Mouse (Mus musculus): Measurements from ENCODE around the gene Tubg1.
A peak's percentile ranks its signal among the peaks of the same experiment; 100 is the strongest.
"Not testable (repeated sequence)": the region's sequence is repeated elsewhere in the genome, so short reads cannot be mapped to it uniquely, and the experiment has no call there.

The Tubg1 gene

GRCm38 (mm10) chr11:101098231-101098630, 21.5 kb upstream of the Tubg1 start:
- DNase-seq (ENCODE audit: extremely low read depth, low read depth): no peak

DNA sequence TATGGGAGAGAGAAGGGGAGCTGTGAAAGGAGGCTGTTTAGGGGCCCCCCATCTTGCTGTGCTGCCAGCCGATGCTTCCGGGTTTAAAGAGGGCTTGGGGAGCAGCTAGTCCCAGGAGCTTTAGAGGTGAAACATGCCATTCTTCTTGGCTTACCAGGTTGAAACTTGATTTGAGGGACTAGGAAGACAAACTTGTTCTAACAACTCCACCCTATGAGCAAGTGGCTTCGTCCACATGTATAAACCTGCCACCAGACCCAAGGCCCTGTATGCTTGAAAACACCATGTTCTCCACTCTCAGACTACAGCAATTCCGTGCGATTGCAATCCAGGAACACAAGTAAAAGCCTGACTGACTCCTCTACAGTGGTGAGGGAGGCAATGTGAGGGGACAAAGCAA, 16.7 kb upstream of the Tubg1 start:
- DNase-seq (ENCODE audit: extremely low read depth, low read depth): no peak

DNA sequence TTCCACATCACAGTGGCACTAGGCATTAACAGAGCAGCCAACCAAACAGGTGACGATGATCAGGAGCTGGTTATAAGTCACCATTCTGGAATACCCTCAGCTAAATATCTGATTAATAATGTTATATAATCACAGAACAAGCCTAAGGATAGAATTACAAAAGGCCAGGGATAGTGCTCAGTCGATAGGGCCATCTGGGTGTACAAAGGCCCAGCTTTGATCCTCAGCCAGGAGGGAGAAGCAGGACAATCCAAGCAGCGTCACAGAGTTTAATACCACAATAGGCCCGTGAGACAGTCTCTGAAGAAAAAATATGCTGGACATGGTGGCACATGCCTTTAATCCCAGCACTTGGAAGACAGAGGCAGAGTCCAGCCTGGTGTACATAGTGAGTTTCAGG, 10.4 kb upstream of the Tubg1 start:
- no peak for DNase-seq (ENCODE audit: extremely low read depth, low read depth)

DNA sequence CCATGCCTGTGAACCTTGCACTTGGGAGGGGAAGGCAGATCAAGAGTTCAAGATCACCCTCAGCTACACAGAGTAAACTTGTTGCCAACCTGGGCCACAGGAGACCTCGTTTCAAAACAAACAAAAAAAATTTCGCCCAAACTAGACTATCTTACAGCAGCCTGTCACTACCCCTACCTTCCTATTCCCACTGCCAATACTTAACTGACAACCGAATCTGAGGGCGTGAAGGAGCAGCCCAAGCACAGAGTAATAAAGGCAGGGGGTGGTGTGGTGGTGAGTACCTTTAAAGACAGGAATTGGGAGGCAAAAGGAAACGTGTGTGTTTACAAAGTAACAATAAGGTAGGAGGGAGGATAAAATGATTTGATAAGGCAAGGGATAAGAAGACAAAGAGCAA, 9.0 kb upstream of the Tubg1 start:
- DNase-seq (ENCODE audit: extremely low read depth, low read depth): no peak

DNA sequence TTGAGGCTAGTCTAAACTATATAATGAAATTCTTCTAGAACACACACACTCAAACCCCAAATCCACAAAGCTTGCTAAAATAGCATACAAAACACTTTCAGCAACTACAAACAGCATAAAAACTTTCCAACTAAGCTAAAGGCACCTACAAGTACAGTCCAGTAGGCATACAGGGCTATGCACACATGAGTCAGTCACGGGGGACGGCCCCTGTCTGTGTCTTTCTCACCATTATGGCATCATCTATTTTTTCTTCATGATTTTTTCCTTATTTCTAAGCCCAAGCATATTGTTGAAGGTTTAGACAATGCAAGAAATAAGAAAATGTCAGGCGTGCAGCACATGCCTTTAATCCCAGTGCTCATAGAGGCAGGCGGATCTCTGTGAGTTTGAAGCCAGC, 8.6 kb upstream of the Tubg1 start:
- no peak for DNase-seq (ENCODE audit: extremely low read depth, low read depth)

DNA sequence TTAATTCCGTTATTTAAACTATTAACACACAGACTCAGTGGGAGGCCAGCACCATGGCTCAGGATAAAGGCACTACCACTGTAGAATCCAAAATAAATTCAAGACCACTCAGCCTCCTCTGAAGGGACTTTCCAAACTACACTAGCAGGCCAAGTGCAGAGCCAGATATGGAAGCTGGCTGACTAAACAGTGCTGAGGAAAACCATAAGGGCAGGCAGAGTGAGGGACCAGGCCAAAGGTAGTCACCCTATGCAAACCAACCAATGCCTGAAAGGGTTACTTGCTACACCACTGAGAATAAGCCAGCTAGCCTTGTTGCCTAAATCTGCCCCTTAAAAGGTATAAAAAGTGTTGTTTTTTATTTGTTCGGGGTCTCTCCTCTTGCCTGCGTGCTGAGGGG, 7.6 kb upstream of the Tubg1 start:
- no peak for DNase-seq (ENCODE audit: extremely low read depth, low read depth)

DNA sequence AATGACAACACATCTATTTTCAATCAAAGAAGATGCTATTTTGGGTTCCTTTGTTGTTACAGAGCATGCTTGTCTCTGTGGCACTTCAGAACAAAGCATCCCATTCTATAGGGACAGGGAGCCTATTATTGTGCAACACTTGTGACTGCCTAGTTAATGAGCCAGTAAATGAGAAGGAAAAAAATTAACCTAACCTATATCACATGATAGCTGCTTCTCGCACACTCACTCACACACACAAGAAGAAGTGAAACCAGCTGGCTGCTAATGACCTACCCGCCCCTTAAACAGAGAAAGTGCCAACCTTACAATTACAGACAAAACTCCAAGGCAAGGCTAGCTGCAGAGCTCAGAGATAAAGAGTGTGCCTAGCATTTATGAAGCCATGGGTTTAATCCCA, 4.2 kb upstream of the Tubg1 start:
- DNase-seq (ENCODE audit: extremely low read depth, low read depth): no peak

DNA sequence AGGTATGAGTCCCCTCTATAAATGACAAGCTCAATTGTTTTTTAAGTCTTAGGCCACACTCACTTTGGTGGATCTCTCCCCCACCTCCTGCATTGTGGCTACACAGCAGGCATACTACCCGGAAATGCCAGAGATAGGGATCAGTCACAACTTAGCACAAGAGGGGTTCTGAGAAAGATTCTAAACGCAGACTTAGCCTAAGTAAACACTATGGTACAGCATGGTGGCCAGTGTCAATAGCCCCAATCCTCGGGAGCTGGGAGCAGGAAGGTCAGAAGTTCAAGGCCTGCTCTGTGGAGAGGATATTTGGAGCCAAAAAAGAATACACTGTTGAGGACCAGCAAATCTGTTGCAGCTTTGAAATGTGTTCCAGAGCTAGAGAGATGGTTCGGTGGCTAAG, 1.6 kb upstream of the Tubg1 start:
- no peak for DNase-seq (ENCODE audit: extremely low read depth, low read depth)

DNA sequence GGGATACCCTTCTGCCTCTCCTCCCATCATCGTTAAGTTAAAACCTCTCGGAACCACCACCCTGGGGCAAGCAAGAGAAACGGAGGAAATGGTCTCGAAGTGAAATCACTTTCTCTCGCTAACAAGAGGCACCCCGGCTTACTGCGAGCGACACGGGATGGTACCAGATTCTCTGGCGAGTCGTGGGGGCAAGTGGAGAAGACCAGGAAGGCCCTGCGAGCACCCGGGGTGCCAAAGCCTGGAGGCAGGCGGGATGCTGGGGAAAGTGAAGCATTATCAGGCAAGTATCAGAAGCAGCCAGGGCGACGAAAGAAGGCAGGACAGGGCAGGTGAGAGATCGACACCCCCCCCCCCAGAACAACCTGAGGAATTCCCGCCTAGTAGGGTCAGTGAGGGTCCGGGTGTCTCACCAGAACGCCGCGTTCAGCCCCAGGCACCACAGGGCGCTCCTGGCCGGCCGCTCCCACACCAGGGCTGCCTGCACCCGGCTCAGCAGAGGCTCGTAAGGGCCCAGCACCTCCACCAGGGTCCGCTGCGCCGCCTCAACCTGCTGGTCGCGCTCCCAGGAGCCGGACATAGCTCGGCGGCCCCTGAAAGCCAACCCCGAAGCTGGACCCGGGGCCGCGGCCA, 492 bp upstream of the Tubg1 start:
- DNase-seq (ENCODE audit: extremely low read depth, low read depth): no peak

GRCm38 (mm10) chr11:101120545-101121188, 929 bp downstream of the Tubg1 start:
- no peak for DNase-seq (ENCODE audit: extremely low read depth, low read depth)

DNA sequence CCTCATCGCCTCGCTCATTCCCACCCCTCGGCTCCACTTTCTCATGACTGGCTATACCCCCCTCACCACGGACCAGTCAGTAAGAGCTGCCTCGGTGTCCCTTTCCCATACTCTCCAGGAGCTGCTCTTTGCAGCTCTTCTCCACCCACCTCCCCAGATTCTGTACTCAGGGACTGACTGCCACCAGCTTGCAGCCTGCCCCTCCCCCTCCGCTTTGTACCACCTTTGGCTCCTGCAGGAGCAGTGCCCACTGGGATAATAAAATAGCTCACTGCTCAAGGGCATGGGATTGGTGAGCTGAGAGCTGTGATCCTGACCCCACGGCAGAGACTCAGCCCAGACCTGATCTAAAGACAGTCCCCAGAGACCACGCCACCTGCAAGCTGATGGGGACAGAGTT, 4.8 kb downstream of the Tubg1 start:
- not testable (repeated sequence) for DNase-seq (ENCODE audit: extremely low read depth, low read depth)

DNA sequence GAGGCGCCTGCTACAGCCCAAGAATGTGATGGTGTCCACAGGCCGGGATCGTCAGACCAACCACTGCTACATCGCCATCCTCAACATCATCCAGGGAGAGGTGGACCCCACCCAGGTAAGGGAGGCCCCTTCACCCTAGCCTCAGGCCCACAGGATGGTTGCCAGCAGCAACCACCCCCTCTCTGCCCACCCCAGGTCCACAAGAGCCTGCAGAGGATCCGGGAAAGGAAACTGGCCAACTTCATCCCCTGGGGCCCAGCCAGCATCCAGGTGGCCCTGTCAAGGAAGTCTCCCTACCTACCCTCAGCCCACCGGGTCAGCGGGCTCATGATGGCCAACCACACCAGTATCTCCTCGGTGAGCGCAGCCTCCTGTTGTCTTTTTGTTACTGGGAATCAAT, 5.3 kb downstream of the Tubg1 start:
- not testable (repeated sequence) for DNase-seq (ENCODE audit: extremely low read depth, low read depth)

- no peak for DNase-seq (ENCODE audit: extremely low read depth, low read depth)
These were observed 7.3 kb downstream of the Tubg1 start for GRCm38 (mm10) chr11:101127075-101127474.

- no peak for DNase-seq (ENCODE audit: extremely low read depth, low read depth)
These were observed 9.3 kb downstream of the Tubg1 start for GRCm38 (mm10) chr11:101128996-101129577.

- DNase-seq (ENCODE audit: extremely low read depth, low read depth): no peak
These were observed 10.5 kb downstream of the Tubg1 start for GRCm38 (mm10) chr11:101130056-101130756.

GRCm38 (mm10) chr11:101131187-101131586, 11.4 kb downstream of the Tubg1 start:
- peak; percentile 41 for DNase-seq (ENCODE audit: extremely low read depth, low read depth)

DNA sequence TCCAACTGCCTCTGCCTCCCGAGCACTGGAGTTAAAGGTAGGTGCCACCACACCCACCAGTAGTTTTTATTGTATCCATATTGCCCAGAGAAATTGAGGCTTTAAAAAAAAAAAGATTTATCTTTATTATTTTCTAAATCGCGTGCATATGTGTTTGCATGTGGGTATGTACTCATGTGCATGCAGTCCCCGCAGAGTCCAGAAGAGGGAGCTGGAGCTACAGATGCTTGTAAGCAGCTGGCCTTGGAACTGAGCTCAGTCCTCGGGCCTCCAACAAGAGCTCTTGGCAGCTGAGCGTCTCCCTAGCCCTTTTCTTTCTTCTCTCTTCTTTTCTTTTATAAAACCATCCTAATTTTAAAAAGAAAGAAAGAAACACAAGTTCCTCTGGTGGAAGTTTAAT, 12.0 kb downstream of the Tubg1 start:
- DNase-seq (ENCODE audit: extremely low read depth, low read depth): no peak

GRCm38 (mm10) chr11:101133037-101133436, 13.3 kb downstream of the Tubg1 start:
- no peak for DNase-seq (ENCODE audit: extremely low read depth, low read depth)

- no peak for DNase-seq (ENCODE audit: extremely low read depth, low read depth)
These were observed 14.6 kb downstream of the Tubg1 start for GRCm38 (mm10) chr11:101134217-101134865.

DNA sequence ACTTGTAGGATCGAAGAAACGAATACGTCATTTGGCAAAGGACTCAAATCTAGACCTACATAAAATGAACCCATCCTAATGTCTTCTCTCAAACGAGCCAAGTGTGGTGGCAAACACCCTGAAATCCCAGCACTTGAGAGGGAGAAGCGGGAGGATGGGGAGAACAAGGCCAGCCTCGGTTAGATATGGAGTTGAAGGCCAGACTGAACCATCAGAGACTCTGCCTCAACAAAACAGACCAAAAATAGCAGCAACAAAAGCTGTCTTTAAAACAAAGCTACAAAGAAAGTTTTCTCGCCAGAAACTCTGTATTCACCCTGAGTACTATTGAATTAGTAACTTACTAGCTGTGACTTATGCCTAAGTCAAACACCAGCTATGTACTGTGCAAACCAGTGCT, 17.3 kb downstream of the Tubg1 start:
- DNase-seq (ENCODE audit: extremely low read depth, low read depth): no peak

- no peak for DNase-seq (ENCODE audit: extremely low read depth, low read depth)
These were observed 18.9 kb downstream of the Tubg1 start for GRCm38 (mm10) chr11:101138536-101139181.
